Mouse (Mus musculus) testis, adult 2 months (tissue): ENCODE data around the gene C87436.

ENCODE experiments used
- CTCF ChIP-seq: fragments of 200-500 bp; IDR thresholded peaks from 2 replicates; pipeline ENCODE4 v1.5.1; 2012; ENCODE audit warnings: low read depth, mild to moderate bottlenecking, inconsistent platforms, low read length, moderate library complexity; ENCODE audit not compliant: control insufficient read depth, insufficient read depth, insufficient replicate concordance
- POLR2A ChIP-seq: fragments of 200-500 bp; IDR thresholded peaks from 2 replicates; pipeline ENCODE4 v1.6.1; 2012; ENCODE audit warnings: low read depth, mild to moderate bottlenecking, inconsistent platforms, low read length, moderate library complexity; ENCODE audit not compliant: control insufficient read depth

GRCm38 (mm10) chr6:86479311-86479710 is 41.1 kb downstream of the C87436 start:
- TF ChIP-seq CTCF (no peak), POLR2A (no peak)
